Mouse (Mus musculus) forebrain, embryonic 11.5 days (tissue): Measurements from ENCODE around the gene Mef2b. TPM values are rescaled to one million over a fixed set of nuclear protein-coding genes. Genes with fewer than 3 reads are reported as not detected.

Experiments used
- ATAC-seq: fragments of 200-750 bp; cut with Nextera tagmentation; replicated peaks from 2 replicates; pipeline ENCODE4 v1.8.0; 2017; ENCODE audit warnings: moderate TSS enrichment; ENCODE audit not compliant: low FRiP score
- DNase-seq: peaks from one replicate; pipeline ENCODE4 v3.0.0-alpha.2; 2017; ENCODE audit warnings: low spot score
- H3K27ac ChIP-seq: fragments of 300-500 bp; sonication (generic); 2 replicates; pipeline ENCODE4 v1.5.1; 2014; ENCODE audit warnings: low read depth, low read length
- H3K27me3 ChIP-seq: fragments of 300-500 bp; sonication (generic); 2 replicates; pipeline ENCODE4 v1.6.1; 2014; ENCODE audit warnings: mild to moderate bottlenecking, low read length, mixed read lengths; ENCODE audit not compliant: control insufficient read depth, insufficient read depth
- H3K36me3 ChIP-seq: fragments of 300-500 bp; sonication (generic); 2 replicates; pipeline ENCODE4 v1.6.1; 2014; ENCODE audit warnings: mild to moderate bottlenecking, low read length, moderate library complexity, mixed read lengths; ENCODE audit not compliant: control insufficient read depth, insufficient read depth
- H3K4me1 ChIP-seq: fragments of 300-500 bp; sonication (generic); replicated peaks from 2 replicates; pipeline ENCODE4 v1.6.1; 2014; ENCODE audit warnings: low read length, mixed read lengths; ENCODE audit not compliant: control insufficient read depth, insufficient read depth
- H3K4me2 ChIP-seq: fragments of 300-500 bp; sonication (generic); 2 replicates; pipeline ENCODE4 v1.6.1; 2014; ENCODE audit warnings: low read depth, mild to moderate bottlenecking, low read length, moderate library complexity, mixed read lengths; ENCODE audit not compliant: severe bottlenecking
- H3K4me3 ChIP-seq: fragments of 300-500 bp; sonication (generic); 2 replicates; pipeline ENCODE4 v1.5.1; 2014; ENCODE audit warnings: low read depth, low read length
- H3K9ac ChIP-seq: fragments of 300-500 bp; sonication (generic); 2 replicates; pipeline ENCODE4 v1.6.1; 2014; ENCODE audit warnings: low read length
- H3K9me3 ChIP-seq: fragments of 300-500 bp; sonication (generic); 2 replicates; pipeline ENCODE4 v1.6.1; 2016; ENCODE audit warnings: low read length, mixed read lengths; ENCODE audit not compliant: control insufficient read depth
- WGBS: fragments of 180-500 bp; shearing (Covaris S2); extraction: QIAGEN DNeasy Blood & Tissue Kit; methylation state at CpG from one replicate; pipeline ENCODE4 v1.1.7; 2014; 5-methylcytosine and 5-hydroxymethylcytosine counted together
- polyA plus RNA-seq: library from polyadenylated mRNA; unstranded; fragments of >200 nt; fragmentation: Nextera tagmentation; extraction: Ambion mirVana; gene quantifications from 2 replicates; pipeline ENCODE4 v1.2.1, GENCODE M21; 2014

Gene Mef2b
- polyA plus RNA-seq, 1 experiment from 2014 or later: 0.67 TPM

DNA sequence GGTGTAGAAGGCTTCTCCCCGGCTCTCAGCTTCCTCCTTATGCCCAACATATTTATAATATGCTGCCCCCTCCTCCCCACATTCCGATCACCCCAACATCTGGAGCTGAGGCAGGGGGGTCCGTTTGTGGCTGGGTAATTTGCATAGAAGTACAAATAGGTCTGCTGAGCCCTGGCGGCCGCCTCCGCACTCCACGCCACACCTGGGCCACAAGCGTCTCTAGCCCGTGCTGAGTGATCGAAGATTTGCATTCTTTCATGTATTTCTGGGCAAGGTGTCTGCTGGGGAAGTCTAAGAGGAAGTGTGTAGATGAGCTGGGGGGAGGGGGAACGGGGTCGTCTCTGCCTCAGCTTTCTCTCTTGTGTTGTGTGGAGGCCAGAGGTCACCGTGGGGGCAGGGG is 20.5 kb downstream of the Mef2b start:
- no peak overlapping the region for H3K4me2 ChIP-seq
- WGBS: 74% methylated on average over 13 of the region's 13 CpGs
- no peaks in the 10 kb centered on the region for H3K27me3 ChIP-seq
- H3K4me3 ChIP-seq: no peak overlapping the region
- no peak for ATAC-seq
- H3K9ac ChIP-seq: no peak overlapping the region
- no peaks in the 10 kb centered on the region for H3K9me3 ChIP-seq
- H3K4me1 ChIP-seq: peaks cover 4% of the 10 kb centered on the region; the same call in 1 of the 2 replicates
- no peak for DNase-seq
- H3K36me3 ChIP-seq: no peaks in the 10 kb centered on the region
- no peak overlapping the region for H3K27ac ChIP-seq

- H3K4me3 ChIP-seq: no peak overlapping the region
- peaks cover 4% of the 10 kb centered on the region; the same call in 1 of the 2 replicates for H3K4me1 ChIP-seq
- 89% methylated on average over 3 of the region's 3 CpGs for WGBS
- no peak for ATAC-seq
- H3K36me3 ChIP-seq: no peaks in the 10 kb centered on the region
- DNase-seq: no peak
- H3K27me3 ChIP-seq: peaks cover 9% of the 10 kb centered on the region; the same call in 1 of the 2 replicates
- H3K9ac ChIP-seq: no peak overlapping the region
- no peak overlapping the region for H3K4me2 ChIP-seq
- H3K27ac ChIP-seq: no peak overlapping the region
- H3K9me3 ChIP-seq: no peaks in the 10 kb centered on the region
Observed at GRCm38 (mm10) chr8:70163316-70163715, 23.8 kb downstream of the Mef2b start.

DNA sequence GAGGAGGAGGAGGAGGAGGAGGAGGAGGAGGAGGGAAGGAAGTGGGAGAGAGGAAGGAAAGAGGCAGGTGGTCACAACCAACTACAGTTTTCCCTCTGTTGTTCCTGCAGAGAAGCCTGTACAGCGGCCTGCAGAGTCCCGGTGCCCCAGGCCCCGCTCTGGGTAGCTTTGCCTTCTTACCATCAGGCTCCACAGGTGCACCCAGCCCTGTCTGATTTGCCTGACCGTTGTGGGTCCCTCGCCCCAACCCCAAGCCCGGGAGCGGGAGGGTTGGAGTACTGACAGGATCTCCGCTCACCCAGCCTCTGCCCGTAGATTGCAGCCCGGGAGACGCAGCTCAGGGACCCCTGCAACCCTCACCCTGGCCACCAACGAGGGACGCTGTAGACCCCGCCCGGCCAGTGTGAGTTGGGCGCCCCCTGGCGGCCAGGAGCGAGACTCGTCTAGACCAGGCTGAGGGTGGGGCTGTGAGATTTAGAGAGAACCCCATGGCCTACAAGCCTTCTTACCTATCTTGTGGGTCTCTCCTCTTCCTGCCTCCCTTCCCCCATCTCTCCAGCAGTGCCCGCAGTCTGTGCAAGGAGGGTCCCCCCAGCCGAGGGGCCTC is 27.1 kb downstream of the Mef2b start:
- H3K36me3 ChIP-seq: no peaks in the 10 kb centered on the region
- no peaks in the 10 kb centered on the region for H3K4me1 ChIP-seq
- no peak overlapping the region for H3K27ac ChIP-seq
- peaks cover 9% of the 10 kb centered on the region; the same call in 1 of the 2 replicates for H3K27me3 ChIP-seq
- ATAC-seq: peak; percentile 87
- WGBS: 6% methylated on average over 21 of the region's 21 CpGs
- peak; percentile 93 for DNase-seq
- peak overlapping the region; percentile 44 for H3K4me2 ChIP-seq
- no peak overlapping the region; the same call in 1 of the 2 replicates for H3K9ac ChIP-seq
- no peaks in the 10 kb centered on the region for H3K9me3 ChIP-seq
- peak overlapping the region; percentile 19; the same call in 1 of the 2 replicates for H3K4me3 ChIP-seq

DNA sequence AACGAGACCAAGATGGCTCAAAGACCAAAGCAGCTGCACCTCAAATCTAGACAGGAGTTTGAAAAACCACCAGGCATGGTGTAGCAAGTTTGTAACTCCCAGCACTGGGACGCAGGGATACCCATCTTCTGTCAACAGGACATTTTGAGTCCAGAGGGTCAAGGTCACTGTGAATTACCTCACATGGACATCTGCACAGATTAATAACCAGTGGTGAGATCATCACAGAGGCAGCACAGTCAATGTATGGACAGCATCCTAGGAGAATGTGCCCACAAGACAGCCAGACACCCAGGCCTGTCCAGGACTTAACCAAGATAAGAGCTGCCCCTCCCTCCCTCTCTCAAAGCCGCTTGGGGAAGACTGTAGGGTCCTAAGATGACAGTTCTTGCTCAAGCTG is 30.6 kb downstream of the Mef2b start:
- H3K4me2 ChIP-seq: no peak overlapping the region
- H3K9ac ChIP-seq: no peak overlapping the region
- ATAC-seq (no peak), DNase-seq (no peak)
- 0 out of 2 replicates have a peak, but pooled peaks cover 5% of the 10 kb centered on the region for H3K4me1 ChIP-seq
- no peak overlapping the region for H3K4me3 ChIP-seq
- 87% methylated on average over 3 of the region's 3 CpGs for WGBS
- no peaks in the 10 kb centered on the region for H3K9me3 ChIP-seq
- no peaks in the 10 kb centered on the region; the same call in 1 of the 2 replicates for H3K36me3 ChIP-seq
- peaks cover 9% of the 10 kb centered on the region; the same call in 1 of the 2 replicates for H3K27me3 ChIP-seq
- no peak overlapping the region for H3K27ac ChIP-seq

- H3K9ac ChIP-seq: no peak overlapping the region
- no peak overlapping the region for H3K4me2 ChIP-seq
- no peaks in the 10 kb centered on the region for H3K9me3 ChIP-seq
- WGBS: 78% methylated on average over 3 of the region's 3 CpGs
- no peak for DNase-seq
- H3K27me3 ChIP-seq: peaks cover 4% of the 10 kb centered on the region; the same call in 1 of the 2 replicates
- H3K36me3 ChIP-seq: no peaks in the 10 kb centered on the region; the same call in 1 of the 2 replicates
- no peak overlapping the region for H3K27ac ChIP-seq
- no peak for ATAC-seq
- 0 out of 2 replicates have a peak, but pooled peaks cover 5% of the 10 kb centered on the region for H3K4me1 ChIP-seq
- H3K4me3 ChIP-seq: no peak overlapping the region
Observed at GRCm38 (mm10) chr8:70170748-70171147, 31.2 kb downstream of the Mef2b start.

DNA sequence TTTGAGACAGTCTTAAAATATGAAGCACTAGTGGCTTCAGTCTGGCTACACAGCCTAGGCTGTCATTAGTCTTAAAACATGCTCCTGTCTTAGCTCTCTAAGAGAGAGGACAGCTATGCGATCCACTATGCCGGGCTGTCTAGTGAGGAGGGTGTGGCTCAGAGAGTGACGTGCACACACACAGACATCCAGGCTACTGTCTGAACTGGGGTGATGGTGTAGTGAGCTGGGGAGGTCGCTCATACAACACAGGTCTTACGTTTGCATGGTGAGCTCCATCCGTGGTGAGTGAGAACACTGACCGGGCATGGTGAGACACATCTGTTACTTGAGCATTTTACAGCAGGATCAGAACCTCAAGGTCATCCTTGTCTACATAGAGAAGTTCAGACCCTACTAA is 31.7 kb downstream of the Mef2b start:
- no peak for ATAC-seq
- no peak for DNase-seq
- 90% methylated on average over 7 of the region's 7 CpGs for WGBS
- Histone ChIP-seq H3K27ac (no peak overlapping the region), H3K9ac (no peak overlapping the region), H3K27me3 (no peaks in the 10 kb centered on the region; the same call in 1 of the 2 replicates), H3K36me3 (no peaks in the 10 kb centered on the region; the same call in 1 of the 2 replicates), H3K4me3 (no peak overlapping the region), H3K9me3 (no peaks in the 10 kb centered on the region), H3K4me2 (no peak overlapping the region), H3K4me1 (0 out of 2 replicates have a peak, but pooled peaks cover 5% of the 10 kb centered on the region)

- no peaks in the 10 kb centered on the region for H3K27me3 ChIP-seq
- 0 out of 2 replicates have a peak, but pooled peaks cover 5% of the 10 kb centered on the region for H3K4me1 ChIP-seq
- WGBS: 2% methylated on average over 27 of the region's 27 CpGs
- H3K36me3 ChIP-seq: no peaks in the 10 kb centered on the region; the same call in 1 of the 2 replicates
- DNase-seq (peak; percentile 91), ATAC-seq (peak; percentile 93)
- H3K27ac ChIP-seq: no peak within 1 kb of the TSS
- no peaks in the 10 kb centered on the region for H3K9me3 ChIP-seq
- H3K9ac ChIP-seq: peak within 1 kb of the TSS; percentile 68
- peak within 1 kb of the TSS; percentile 58 for H3K4me2 ChIP-seq
- peak within 1 kb of the TSS; percentile 49 for H3K4me3 ChIP-seq
Observed at GRCm38 (mm10) chr8:70172043-70172681, 32.7 kb downstream of the Mef2b start, which contains the start of gene Tmem161a. TSS of gene Tmem161a (plus strand) at chr8:70172356.

GRCm38 (mm10) chr8:70173320-70173719 is 33.8 kb downstream of the Mef2b start:
- H3K9me3 ChIP-seq: no peaks in the 10 kb centered on the region
- no peak overlapping the region for H3K27ac ChIP-seq
- no peak for DNase-seq
- no peak overlapping the region for H3K9ac ChIP-seq
- H3K4me1 ChIP-seq: 0 out of 2 replicates have a peak, but pooled peaks cover 5% of the 10 kb centered on the region
- no peak overlapping the region for H3K4me3 ChIP-seq
- no peak for ATAC-seq
- no peak overlapping the region; the same call in 1 of the 2 replicates for H3K4me2 ChIP-seq
- 89% methylated on average over 5 of the region's 5 CpGs for WGBS
- H3K36me3 ChIP-seq: no peaks in the 10 kb centered on the region; the same call in 1 of the 2 replicates
- no peaks in the 10 kb centered on the region for H3K27me3 ChIP-seq
